Mouse (Mus musculus): ENCODE measurements around the gene Ramp1. TPM values are rescaled to one million over a fixed set of nuclear protein-coding genes. Genes with fewer than 3 reads are reported as not detected.

Ramp1 gene
- polyA plus RNA-seq, 1 experiment from 2014 or later: 1.9 TPM

DNA sequence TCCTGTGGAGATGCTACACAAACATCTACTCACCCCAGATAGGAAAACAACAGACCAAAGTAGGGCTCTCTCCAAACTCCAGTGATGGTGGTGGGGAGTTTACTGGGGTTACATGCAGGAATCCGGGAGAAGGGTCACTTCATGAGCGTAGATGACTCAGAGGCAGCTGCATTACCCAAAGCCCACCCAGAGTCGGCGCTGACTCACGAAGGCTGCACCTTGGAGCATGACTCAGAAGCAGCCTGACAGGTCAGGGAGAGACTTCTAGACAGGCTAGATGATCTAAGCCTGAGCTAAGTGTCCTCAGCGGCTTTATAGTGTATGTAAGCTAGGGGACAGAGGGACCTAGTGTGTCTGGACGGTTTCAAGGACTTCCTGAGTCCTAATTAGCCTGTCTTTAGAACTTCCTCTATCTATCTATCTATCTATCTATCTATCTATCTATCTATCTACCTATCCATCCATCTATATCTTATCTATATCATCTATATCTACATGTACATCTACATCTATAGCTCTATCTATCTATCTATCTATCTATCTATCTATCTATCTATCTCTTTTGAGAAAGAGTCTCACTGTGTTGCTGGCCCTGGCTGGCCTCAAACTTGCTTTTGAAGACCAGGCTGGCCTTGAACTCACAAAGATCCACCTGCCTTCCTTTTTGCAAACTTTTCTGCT lies 40.2 kb downstream of the Ramp1 start:
- no peaks in the 10 kb centered on the region for H3K9me3 ChIP-seq
- no peak overlapping the region for H3K9ac ChIP-seq
- 89% methylated on average over 7 of the region's 7 CpGs for whole genome bisulfite sequencing
- H3K4me3 ChIP-seq: no peak overlapping the region
- no peaks in the 10 kb centered on the region for H3K4me1 ChIP-seq
- no peak overlapping the region for H3K4me2 ChIP-seq (replicated peaks)
- H3K27ac ChIP-seq: no peak overlapping the region
- H3K27me3 ChIP-seq: no peaks in the 10 kb centered on the region
- H3K36me3 ChIP-seq: no peaks in the 10 kb centered on the region
- no peak for ATAC-seq (ENCODE audit: insufficient number of reproducible peaks, insufficient read depth, low FRiP score, low TSS enrichment)

GRCm38 (mm10) chr1:91220322-91220672 lies 40.7 kb downstream of the Ramp1 start:
- 90% methylated on average over 3 of the region's 3 CpGs for WGBS
- Histone ChIP-seq H3K4me1 (no peaks in the 10 kb centered on the region), H3K36me3 (no peaks in the 10 kb centered on the region), H3K4me2 (replicated peaks) (no peak overlapping the region), H3K9me3 (no peaks in the 10 kb centered on the region), H3K4me3 (no peak overlapping the region), H3K27me3 (no peaks in the 10 kb centered on the region), H3K27ac (no peak overlapping the region), H3K9ac (no peak overlapping the region)
- ATAC-seq (ENCODE audit: insufficient number of reproducible peaks, insufficient read depth, low FRiP score, low TSS enrichment): no peak

DNA sequence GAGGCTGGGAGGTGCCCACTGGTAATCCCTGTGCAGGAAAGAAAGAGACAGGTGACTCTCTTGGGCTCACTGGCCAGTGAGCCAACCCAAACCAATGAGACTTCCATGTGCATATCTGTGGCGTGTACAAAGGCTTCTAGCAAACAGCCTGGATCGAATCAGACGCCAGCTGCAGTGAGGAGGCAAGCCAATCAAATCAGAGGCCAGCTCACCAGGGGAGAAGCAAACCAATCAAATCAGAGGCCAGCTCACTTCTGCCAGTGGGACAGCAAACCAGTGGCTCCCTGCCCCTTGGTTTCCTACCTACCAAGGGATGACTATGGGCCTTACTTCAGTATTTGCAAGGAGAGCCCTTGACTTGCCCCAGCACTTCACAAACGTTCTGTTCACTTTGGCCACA lies 46.9 kb downstream of the Ramp1 start:
- peaks cover 8% of the 10 kb centered on the region; the same call in 1 of the 2 replicates for H3K4me1 ChIP-seq
- ATAC-seq (ENCODE audit: insufficient number of reproducible peaks, insufficient read depth, low FRiP score, low TSS enrichment): no peak
- no peaks in the 10 kb centered on the region for H3K36me3 ChIP-seq
- H3K4me3 ChIP-seq: no peak overlapping the region
- 81% methylated on average over 4 of the region's 4 CpGs for WGBS
- H3K9me3 ChIP-seq: no peaks in the 10 kb centered on the region
- H3K4me2 ChIP-seq (replicated peaks): no peak overlapping the region
- H3K27me3 ChIP-seq: no peaks in the 10 kb centered on the region
- H3K27ac ChIP-seq: no peak overlapping the region
- no peak overlapping the region for H3K9ac ChIP-seq

GRCm38 (mm10) chr1:91227381-91228054 lies 47.9 kb downstream of the Ramp1 start:
- Histone ChIP-seq H3K27ac (peak overlapping the region; percentile 30; the same call in 1 of the 2 replicates), H3K4me3 (no peak overlapping the region), H3K36me3 (no peaks in the 10 kb centered on the region), H3K27me3 (no peaks in the 10 kb centered on the region), H3K4me2 (replicated peaks) (no peak overlapping the region), H3K4me1 (peaks cover 8% of the 10 kb centered on the region; the same call in 1 of the 2 replicates), H3K9me3 (no peaks in the 10 kb centered on the region), H3K9ac (no peak overlapping the region)
- ATAC-seq (ENCODE audit: insufficient number of reproducible peaks, insufficient read depth, low FRiP score, low TSS enrichment): no peak
- WGBS: 46% methylated on average over 15 of the region's 15 CpGs

DNA sequence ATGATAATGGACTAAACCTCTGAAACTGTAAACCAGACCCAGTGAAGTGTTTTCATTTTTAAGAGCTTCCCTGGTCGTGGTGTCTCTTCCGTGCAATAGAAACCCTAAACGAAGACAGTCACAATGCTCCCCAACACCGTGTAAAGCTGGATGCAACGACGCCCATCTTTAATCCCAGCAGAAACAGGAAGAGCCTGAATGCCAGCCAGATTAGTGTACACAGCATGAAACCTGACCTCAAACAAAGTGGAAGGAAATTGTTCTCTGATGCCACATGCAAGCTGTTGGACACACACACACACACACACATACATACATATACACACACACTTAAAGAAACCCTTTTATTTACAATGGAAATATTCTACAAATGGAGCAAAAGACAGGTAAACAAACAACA lies 51.5 kb downstream of the Ramp1 start:
- WGBS: 62% methylated on average over 6 of the region's 6 CpGs
- H3K9me3 ChIP-seq: no peaks in the 10 kb centered on the region
- no peak overlapping the region for H3K27ac ChIP-seq
- no peaks in the 10 kb centered on the region for H3K36me3 ChIP-seq
- no peak overlapping the region for H3K4me3 ChIP-seq
- no peak for ATAC-seq (ENCODE audit: insufficient number of reproducible peaks, insufficient read depth, low FRiP score, low TSS enrichment)
- peaks cover 8% of the 10 kb centered on the region; the same call in 1 of the 2 replicates for H3K4me1 ChIP-seq
- H3K4me2 ChIP-seq (replicated peaks): no peak overlapping the region
- no peaks in the 10 kb centered on the region for H3K27me3 ChIP-seq
- no peak overlapping the region for H3K9ac ChIP-seq

DNA sequence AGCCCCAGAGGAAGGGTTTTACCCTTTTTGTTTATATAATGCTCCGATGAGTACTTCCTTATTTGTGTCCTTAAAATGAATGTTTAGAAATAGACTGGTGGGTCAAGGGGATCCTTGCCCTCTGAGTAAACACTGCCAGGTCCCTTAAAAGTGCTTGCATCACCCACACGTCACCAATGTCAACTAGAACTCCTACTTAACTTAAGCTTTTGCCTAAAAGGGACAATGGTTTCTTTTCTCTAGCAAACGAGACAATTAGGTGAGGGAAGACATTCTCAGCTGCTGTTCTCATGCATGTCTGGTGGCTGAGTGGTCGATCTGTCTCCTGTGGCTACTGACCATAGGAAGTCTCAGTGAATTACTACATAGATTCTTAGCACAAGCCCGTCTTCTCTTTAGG lies 52.3 kb downstream of the Ramp1 start:
- no peak overlapping the region for H3K9ac ChIP-seq
- peaks cover 8% of the 10 kb centered on the region; the same call in 1 of the 2 replicates for H3K4me1 ChIP-seq
- no peaks in the 10 kb centered on the region for H3K36me3 ChIP-seq
- H3K27me3 ChIP-seq: no peaks in the 10 kb centered on the region
- 54% methylated on average over 5 of the region's 5 CpGs for WGBS
- H3K9me3 ChIP-seq: no peaks in the 10 kb centered on the region
- H3K27ac ChIP-seq: no peak overlapping the region
- no peak for ATAC-seq (ENCODE audit: insufficient number of reproducible peaks, insufficient read depth, low FRiP score, low TSS enrichment)
- H3K4me3 ChIP-seq: no peak overlapping the region
- H3K4me2 ChIP-seq (replicated peaks): no peak overlapping the region

DNA sequence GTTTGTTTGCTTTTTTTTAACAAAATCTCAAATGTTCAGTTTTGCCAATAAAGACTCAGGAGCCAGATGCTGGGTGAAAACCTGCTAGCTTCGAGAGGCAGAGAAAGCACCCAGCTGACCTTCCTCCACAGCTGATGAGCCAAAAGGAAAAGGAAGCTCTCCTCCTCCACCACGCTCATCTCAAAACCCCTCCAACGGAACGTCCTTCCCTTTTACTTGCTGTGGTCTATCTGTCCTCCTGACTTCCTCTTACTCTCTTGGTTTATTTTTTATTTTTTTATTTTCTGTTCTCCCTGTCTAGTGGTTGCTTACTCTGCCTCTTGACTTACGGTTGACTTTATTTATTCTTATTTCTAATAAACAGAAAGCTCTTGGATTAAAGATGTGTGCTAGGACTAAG lies 55.8 kb downstream of the Ramp1 start:
- Histone ChIP-seq H3K4me1 (no peaks in the 10 kb centered on the region), H3K9ac (no peak overlapping the region), H3K9me3 (no peaks in the 10 kb centered on the region), H3K4me2 (replicated peaks) (no peak overlapping the region), H3K4me3 (no peak overlapping the region), H3K36me3 (no peaks in the 10 kb centered on the region), H3K27me3 (no peaks in the 10 kb centered on the region), H3K27ac (no peak overlapping the region)
- 74% methylated on average over 5 of the region's 5 CpGs for WGBS
- ATAC-seq (ENCODE audit: insufficient number of reproducible peaks, insufficient read depth, low FRiP score, low TSS enrichment): no peak

GRCm38 (mm10) chr1:91237676-91238075 lies 58.1 kb downstream of the Ramp1 start:
- H3K9ac ChIP-seq: no peak overlapping the region
- H3K27me3 ChIP-seq: no peaks in the 10 kb centered on the region
- H3K4me1 ChIP-seq: no peaks in the 10 kb centered on the region
- no peaks in the 10 kb centered on the region for H3K36me3 ChIP-seq
- H3K27ac ChIP-seq: no peak overlapping the region
- H3K9me3 ChIP-seq: no peaks in the 10 kb centered on the region
- no peak overlapping the region for H3K4me2 ChIP-seq (replicated peaks)
- no peak overlapping the region for H3K4me3 ChIP-seq
- ATAC-seq (ENCODE audit: insufficient number of reproducible peaks, insufficient read depth, low FRiP score, low TSS enrichment): no peak
- WGBS: 75% methylated on average over 6 of the region's 6 CpGs

DNA sequence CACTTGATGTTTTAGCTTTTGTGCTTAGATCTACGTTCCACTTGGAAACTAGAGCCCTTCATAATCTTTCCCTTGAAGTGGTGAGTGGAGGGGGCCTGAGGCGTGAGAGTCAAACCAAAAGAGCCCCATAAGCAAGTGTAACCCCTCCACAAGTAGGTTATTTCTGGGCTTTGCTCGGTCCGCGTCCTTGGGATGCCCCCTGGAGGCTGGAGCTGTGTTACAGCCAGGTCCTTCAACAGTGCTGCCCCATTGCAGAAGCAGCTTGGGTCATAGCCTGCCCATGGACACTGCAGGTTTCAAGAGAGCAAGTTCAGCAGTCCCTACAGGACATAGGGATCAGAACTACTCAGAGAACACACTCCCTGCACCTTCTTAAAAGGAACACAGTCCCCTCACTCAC lies 59.5 kb downstream of the Ramp1 start:
- H3K9ac ChIP-seq: no peak overlapping the region
- 24% methylated on average over 5 of the region's 5 CpGs for WGBS

DNA sequence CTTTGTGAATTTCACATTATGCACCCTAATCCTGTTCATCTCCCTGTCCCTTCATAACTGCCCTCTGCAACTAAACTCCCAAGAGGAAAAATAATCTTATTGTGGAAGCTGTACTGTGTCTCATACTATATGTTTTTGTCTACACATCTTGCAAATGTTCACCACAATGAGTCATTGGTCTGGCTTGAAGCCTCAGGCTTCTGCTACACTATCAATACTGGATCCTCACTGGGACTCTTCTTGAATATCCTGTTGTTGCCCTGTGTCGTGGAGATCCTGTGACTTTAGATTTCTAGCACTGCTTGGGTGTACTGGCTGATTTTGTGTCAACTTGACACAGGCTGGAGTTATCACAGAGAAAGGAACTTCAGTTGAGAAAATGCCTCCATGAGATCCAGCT lies 60.2 kb downstream of the Ramp1 start:
- Histone ChIP-seq H3K4me1 (no peaks in the 10 kb centered on the region), H3K4me2 (replicated peaks) (no peak overlapping the region), H3K9me3 (no peaks in the 10 kb centered on the region), H3K27ac (no peak overlapping the region), H3K27me3 (no peaks in the 10 kb centered on the region), H3K4me3 (no peak overlapping the region), H3K36me3 (no peaks in the 10 kb centered on the region), H3K9ac (no peak overlapping the region)
- WGBS: 69% methylated on average over 1 of the region's 1 CpGs
- no peak for ATAC-seq (ENCODE audit: insufficient number of reproducible peaks, insufficient read depth, low FRiP score, low TSS enrichment)

More for the DNA sequence above, 59.5 kb downstream of the Ramp1 start:
- Histone ChIP-seq H3K36me3 (no peaks in the 10 kb centered on the region), H3K4me1 (no peaks in the 10 kb centered on the region), H3K27me3 (no peaks in the 10 kb centered on the region), H3K9me3 (no peaks in the 10 kb centered on the region), H3K4me3 (no peak overlapping the region), H3K4me2 (replicated peaks) (no peak overlapping the region), H3K27ac (no peak overlapping the region)
- no peak for ATAC-seq (ENCODE audit: insufficient number of reproducible peaks, insufficient read depth, low FRiP score, low TSS enrichment)

- Histone ChIP-seq H3K36me3 (no peaks in the 10 kb centered on the region), H3K4me2 (replicated peaks) (no peak overlapping the region), H3K27ac (no peak overlapping the region), H3K4me3 (no peak overlapping the region), H3K4me1 (no peaks in the 10 kb centered on the region), H3K9ac (no peak overlapping the region), H3K27me3 (no peaks in the 10 kb centered on the region), H3K9me3 (no peaks in the 10 kb centered on the region)
- ATAC-seq (ENCODE audit: insufficient number of reproducible peaks, insufficient read depth, low FRiP score, low TSS enrichment): no peak
- 80% methylated on average over 1 of the region's 1 CpGs for WGBS
These were observed 61.1 kb downstream of the Ramp1 start for GRCm38 (mm10) chr1:91240685-91241084.

GRCm38 (mm10) chr1:91241249-91241648 lies 61.6 kb downstream of the Ramp1 start:
- Histone ChIP-seq H3K27ac (no peak overlapping the region), H3K9me3 (no peaks in the 10 kb centered on the region), H3K4me3 (no peak overlapping the region), H3K27me3 (no peaks in the 10 kb centered on the region), H3K4me1 (no peaks in the 10 kb centered on the region), H3K9ac (no peak overlapping the region), H3K4me2 (replicated peaks) (no peak overlapping the region), H3K36me3 (no peaks in the 10 kb centered on the region)
- ATAC-seq (ENCODE audit: insufficient number of reproducible peaks, insufficient read depth, low FRiP score, low TSS enrichment): no peak
- WGBS: 71% methylated on average over 4 of the region's 4 CpGs

Measured in embryonic facial prominence, embryonic 12.5 days (tissue).